Mouse (Mus musculus): ENCODE data around the gene Orai2. TPM values are rescaled to one million over a fixed set of nuclear protein-coding genes. Genes with fewer than 3 reads are reported as not detected.
"Not testable (repeated sequence)": the region's sequence is repeated elsewhere in the genome, so short reads cannot be mapped to it uniquely, and the experiment has no call there.

Orai2 gene
- total and polyA plus RNA-seq, 3 experiments = 0.76 to 5.5 (median 1.6) TPM

DNA sequence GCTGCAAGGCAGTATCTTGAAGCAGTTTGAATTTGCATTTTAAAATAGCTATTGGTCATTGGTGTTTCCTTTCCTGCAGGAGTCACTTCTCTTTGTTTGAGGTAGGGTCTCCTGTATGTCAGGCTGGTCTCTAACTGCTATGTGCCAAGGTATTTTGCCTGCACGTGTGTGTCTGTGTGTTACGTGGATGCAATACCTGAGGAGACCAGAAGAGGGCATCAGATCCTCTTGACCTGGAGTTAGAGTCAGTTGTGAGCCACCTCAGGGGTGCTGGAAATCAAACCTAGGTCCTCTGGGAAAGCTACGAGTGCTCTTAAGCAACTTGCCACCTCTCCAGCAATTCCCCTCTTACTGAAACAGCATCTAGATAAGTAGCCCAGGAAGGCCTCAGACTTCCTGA, 44.7 kb upstream of the Orai2 start:
- Histone ChIP-seq H3K36me3 (ENCODE audit: control insufficient read depth, insufficient read depth, low read length) (no peaks in the 10 kb centered on the region), H3K27ac (no peak overlapping the region), H3K27me3 (ENCODE audit: control insufficient read depth, insufficient read depth, low read length) (no peaks in the 10 kb centered on the region), H3K79me2 (replicated peaks; ENCODE audit: control insufficient read depth, insufficient read depth, low read length) (no peaks in the 10 kb centered on the region), H3K9ac (ENCODE audit: low read depth, low read length) (no peak overlapping the region), H3K4me3 (no peak overlapping the region), H3K4me1 (ENCODE audit: control insufficient read depth, insufficient read depth, low read length) (no peaks in the 10 kb centered on the region)
- no peak for DNase-seq
- intact Hi-C loops (cut with DNase I) = no loop called here
- 86% methylated on average over 3 of the region's 3 CpGs for WGBS
- peak; percentile 44 for TF ChIP-seq CTCF (IDR thresholded peaks at IDR 0.05)
- TF ChIP-seq POLR2A (IDR thresholded peaks at IDR 0.05; ENCODE audit: insufficient read depth, low read depth, low read length) = no peak
- TF ChIP-seq EP300 (IDR thresholded peaks at IDR 0.05; ENCODE audit: insufficient read depth, low read depth, low read length) = no peak

DNA sequence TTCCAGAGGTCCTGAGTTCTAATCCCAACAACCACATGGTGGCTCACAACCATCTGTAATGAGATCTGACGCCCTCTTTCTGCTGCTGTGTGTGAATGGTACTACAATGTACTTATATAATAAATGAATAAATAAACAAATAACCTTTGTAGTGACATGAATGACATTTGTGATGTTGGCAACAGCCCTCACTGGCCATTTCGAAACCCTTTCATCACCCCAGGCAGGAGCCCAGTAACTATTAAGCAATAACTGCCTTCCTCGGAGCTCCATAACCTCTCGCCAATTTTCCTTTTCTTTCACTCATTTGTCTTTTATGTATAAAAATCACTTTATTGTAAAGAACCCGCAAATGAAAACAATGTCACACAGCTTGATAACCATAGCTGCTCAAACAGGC, 43.2 kb upstream of the Orai2 start:
- H3K79me2 ChIP-seq (replicated peaks; ENCODE audit: control insufficient read depth, insufficient read depth, low read length) = no peaks in the 10 kb centered on the region
- TF ChIP-seq POLR2A (IDR thresholded peaks at IDR 0.05; ENCODE audit: insufficient read depth, low read depth, low read length) = no peak
- TF ChIP-seq EP300 (IDR thresholded peaks at IDR 0.05; ENCODE audit: insufficient read depth, low read depth, low read length) = no peak
- TF ChIP-seq CTCF (IDR thresholded peaks at IDR 0.05) = no peak
- intact Hi-C loops (cut with DNase I) = no loop called here
- no peaks in the 10 kb centered on the region for H3K27me3 ChIP-seq (ENCODE audit: control insufficient read depth, insufficient read depth, low read length)
- H3K27ac ChIP-seq = no peak overlapping the region
- WGBS = 74% methylated on average over 5 of the region's 5 CpGs
- no peak overlapping the region for H3K9ac ChIP-seq (ENCODE audit: low read depth, low read length)
- DNase-seq = no peak
- no peaks in the 10 kb centered on the region for H3K4me1 ChIP-seq (ENCODE audit: control insufficient read depth, insufficient read depth, low read length)
- H3K4me3 ChIP-seq = no peak overlapping the region
- no peaks in the 10 kb centered on the region for H3K36me3 ChIP-seq (ENCODE audit: control insufficient read depth, insufficient read depth, low read length)

DNA sequence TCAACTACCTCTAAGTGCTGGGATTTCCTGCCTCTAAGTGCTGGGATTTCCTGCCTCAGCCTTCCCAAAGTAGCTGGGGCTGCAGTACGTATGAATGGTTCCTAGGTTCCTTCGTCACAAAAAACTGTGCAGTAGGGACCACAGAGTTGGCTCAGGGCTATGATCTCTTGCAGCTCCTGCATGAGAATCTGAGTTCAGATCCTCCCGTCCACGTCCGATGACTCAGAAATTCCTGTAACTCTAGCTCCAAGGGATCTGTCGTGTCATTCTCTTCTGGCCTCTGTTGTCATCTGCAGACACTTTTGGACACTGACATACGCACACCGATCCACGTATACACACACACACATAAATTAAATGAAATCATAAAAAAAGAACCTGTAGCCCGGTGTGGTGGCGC, 42.2 kb upstream of the Orai2 start:
- H3K36me3 ChIP-seq (ENCODE audit: control insufficient read depth, insufficient read depth, low read length) = no peaks in the 10 kb centered on the region
- no peak overlapping the region for H3K4me3 ChIP-seq
- no peak overlapping the region for H3K9ac ChIP-seq (ENCODE audit: low read depth, low read length)
- no peak overlapping the region for H3K27ac ChIP-seq
- intact Hi-C loops (cut with DNase I) = no loop called here
- no peak for TF ChIP-seq EP300 (IDR thresholded peaks at IDR 0.05; ENCODE audit: insufficient read depth, low read depth, low read length)
- no peak for TF ChIP-seq CTCF (IDR thresholded peaks at IDR 0.05)
- WGBS = 75% methylated on average over 11 of the region's 11 CpGs
- no peaks in the 10 kb centered on the region for H3K79me2 ChIP-seq (replicated peaks; ENCODE audit: control insufficient read depth, insufficient read depth, low read length)
- no peaks in the 10 kb centered on the region for H3K27me3 ChIP-seq (ENCODE audit: control insufficient read depth, insufficient read depth, low read length)
- no peaks in the 10 kb centered on the region for H3K4me1 ChIP-seq (ENCODE audit: control insufficient read depth, insufficient read depth, low read length)
- DNase-seq = no peak

DNA sequence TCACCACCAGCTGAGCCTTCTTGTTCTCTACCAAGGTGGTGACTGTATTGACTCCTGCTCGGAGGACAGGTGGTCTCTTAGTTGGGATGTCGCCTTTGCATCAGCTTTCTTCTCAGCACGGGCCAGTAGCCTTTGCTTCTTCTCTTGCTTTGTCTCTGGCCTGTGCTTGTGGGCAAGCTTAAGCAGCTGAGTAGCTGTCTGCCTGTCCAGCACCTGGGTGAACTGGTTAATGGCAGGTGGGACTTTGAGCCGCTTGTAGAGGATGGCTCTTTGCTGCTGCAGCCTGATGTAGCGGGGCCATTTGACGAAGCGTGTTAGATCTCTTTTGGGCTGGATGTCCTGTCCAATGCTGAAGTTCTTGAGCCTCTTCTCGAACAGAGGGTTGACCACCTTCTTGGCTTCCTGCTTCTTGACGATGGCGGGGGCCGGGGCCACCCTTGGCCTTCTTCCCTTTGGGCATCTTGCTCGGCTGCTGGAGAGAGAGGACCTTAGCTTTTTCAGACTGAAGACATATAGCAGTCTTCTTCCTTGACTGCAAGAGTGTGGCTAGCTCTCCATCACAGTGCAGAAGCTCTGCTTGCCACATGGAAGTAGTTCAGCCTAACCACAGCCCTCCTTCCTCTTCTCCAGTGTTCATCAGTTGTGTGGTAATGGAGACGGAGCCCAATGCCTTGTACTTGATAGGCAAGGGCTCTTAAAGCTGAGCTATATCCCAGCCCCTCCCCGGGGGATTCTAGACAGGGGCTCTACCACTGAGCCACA, 41.0 kb upstream of the Orai2 start:
- H3K36me3 ChIP-seq (ENCODE audit: control insufficient read depth, insufficient read depth, low read length); H3K79me2 ChIP-seq (replicated peaks; ENCODE audit: control insufficient read depth, insufficient read depth, low read length); intact Hi-C loops (cut with DNase I); H3K4me3 ChIP-seq; H3K27ac ChIP-seq; DNase-seq; H3K27me3 ChIP-seq (ENCODE audit: control insufficient read depth, insufficient read depth, low read length); H3K9ac ChIP-seq (ENCODE audit: low read depth, low read length); H3K4me1 ChIP-seq (ENCODE audit: control insufficient read depth, insufficient read depth, low read length): not testable (repeated sequence)
- 81% methylated on average over 14 of the region's 14 CpGs for WGBS

DNA sequence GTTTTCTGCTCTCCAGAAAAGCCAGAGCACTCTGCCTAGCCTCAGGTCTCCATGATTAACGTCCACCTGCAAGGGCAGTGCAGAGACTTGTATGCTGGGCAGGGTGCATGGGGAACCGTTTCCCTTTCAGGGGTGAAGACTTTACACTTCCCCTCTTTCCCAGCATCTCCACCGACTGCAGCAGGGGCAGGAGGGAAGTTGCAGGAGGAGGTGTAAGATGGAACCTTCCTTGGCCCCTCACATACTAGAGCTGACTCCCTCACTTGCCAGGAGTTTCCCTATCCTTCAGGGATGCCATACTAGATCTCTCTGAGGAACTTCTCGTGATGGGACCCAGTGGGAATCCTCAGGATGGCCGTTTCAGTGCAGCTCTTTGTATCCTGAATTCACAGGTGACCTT, 40.0 kb upstream of the Orai2 start:
- Histone ChIP-seq H3K27ac (no peak overlapping the region), H3K9ac (ENCODE audit: low read depth, low read length) (no peak overlapping the region), H3K27me3 (ENCODE audit: control insufficient read depth, insufficient read depth, low read length) (no peaks in the 10 kb centered on the region), H3K4me3 (no peak overlapping the region), H3K79me2 (replicated peaks; ENCODE audit: control insufficient read depth, insufficient read depth, low read length) (no peaks in the 10 kb centered on the region), H3K4me1 (ENCODE audit: control insufficient read depth, insufficient read depth, low read length) (no peaks in the 10 kb centered on the region), H3K36me3 (ENCODE audit: control insufficient read depth, insufficient read depth, low read length) (no peaks in the 10 kb centered on the region)
- DNase-seq = no peak
- WGBS = 57% methylated on average over 5 of the region's 5 CpGs
- intact Hi-C loops (cut with DNase I) = no loop called here
- no peak for TF ChIP-seq POLR2A (IDR thresholded peaks at IDR 0.05; ENCODE audit: insufficient read depth, low read depth, low read length)
- no peak for TF ChIP-seq CTCF (IDR thresholded peaks at IDR 0.05)
- no peak for TF ChIP-seq EP300 (IDR thresholded peaks at IDR 0.05; ENCODE audit: insufficient read depth, low read depth, low read length)

DNA sequence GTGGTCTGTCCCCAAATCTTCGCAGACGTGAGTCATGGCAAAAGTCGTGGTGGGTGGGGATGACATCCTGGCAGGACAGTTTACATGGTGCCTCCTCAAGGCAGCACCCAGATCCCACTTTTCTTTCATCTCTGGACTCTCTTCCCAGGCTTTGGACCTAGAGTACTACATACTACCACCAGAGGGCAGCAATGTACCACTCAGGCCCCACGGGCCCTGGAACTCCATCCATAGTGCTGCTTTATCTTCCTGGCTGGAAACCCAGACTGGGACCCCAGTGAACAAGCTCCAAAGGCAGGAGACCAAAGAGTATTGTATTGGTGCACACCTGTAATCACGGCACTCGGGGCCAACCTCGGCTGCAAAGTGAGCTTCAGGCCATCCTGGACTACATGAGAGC, 31.3 kb upstream of the Orai2 start:
- Histone ChIP-seq H3K4me1 (ENCODE audit: control insufficient read depth, insufficient read depth, low read length) (peaks cover 4% of the 10 kb centered on the region), H3K79me2 (replicated peaks; ENCODE audit: control insufficient read depth, insufficient read depth, low read length) (no peaks in the 10 kb centered on the region), H3K27ac (no peak overlapping the region), H3K36me3 (ENCODE audit: control insufficient read depth, insufficient read depth, low read length) (no peaks in the 10 kb centered on the region), H3K4me3 (no peak overlapping the region), H3K9ac (ENCODE audit: low read depth, low read length) (no peak overlapping the region), H3K27me3 (ENCODE audit: control insufficient read depth, insufficient read depth, low read length) (no peaks in the 10 kb centered on the region)
- TF ChIP-seq POLR2A (IDR thresholded peaks at IDR 0.05; ENCODE audit: insufficient read depth, low read depth, low read length) (no peak), EP300 (IDR thresholded peaks at IDR 0.05; ENCODE audit: insufficient read depth, low read depth, low read length) (peak; percentile 83)
- peak; percentile 59 to 62 for DNase-seq
- intact Hi-C loops (cut with DNase I) = loop anchor here (1.0 to 5.0 kb wide), 5 partner anchors 51 to 553 kb away; partner anchors contain the start of gene Cux1
- 25% methylated on average over 7 of the region's 7 CpGs for WGBS

Data from heart, adult 2 months (tissue).